Mouse (Mus musculus) T-cell, adult 2 months (primary cell): Measurements from ENCODE around the gene Amn.
A peak's percentile ranks its signal among the peaks of the same experiment; 100 is the strongest.

Experiments used
- DNase-seq: peaks from one replicate; pipeline ENCODE4 v3.0.0; 2022; ENCODE audit warnings: low spot score

Amn gene

GRCm38 (mm10) chr12:111270629-111271277 is at the start of gene Amn:
TSS of gene Amn (plus strand) at chr12:111271095.
- no peak for DNase-seq

GRCm38 (mm10) chr12:111225197-111225780 is 45.6 kb upstream of the Amn start:
- peak; percentile 4 for DNase-seq

- DNase-seq = no peak
Observed at GRCm38 (mm10) chr12:111227410-111227809, 43.5 kb upstream of the Amn start.

GRCm38 (mm10) chr12:111228488-111228887 is 42.4 kb upstream of the Amn start:
- DNase-seq = no peak

GRCm38 (mm10) chr12:111230793-111231192 is 40.1 kb upstream of the Amn start:
- DNase-seq = no peak

DNA sequence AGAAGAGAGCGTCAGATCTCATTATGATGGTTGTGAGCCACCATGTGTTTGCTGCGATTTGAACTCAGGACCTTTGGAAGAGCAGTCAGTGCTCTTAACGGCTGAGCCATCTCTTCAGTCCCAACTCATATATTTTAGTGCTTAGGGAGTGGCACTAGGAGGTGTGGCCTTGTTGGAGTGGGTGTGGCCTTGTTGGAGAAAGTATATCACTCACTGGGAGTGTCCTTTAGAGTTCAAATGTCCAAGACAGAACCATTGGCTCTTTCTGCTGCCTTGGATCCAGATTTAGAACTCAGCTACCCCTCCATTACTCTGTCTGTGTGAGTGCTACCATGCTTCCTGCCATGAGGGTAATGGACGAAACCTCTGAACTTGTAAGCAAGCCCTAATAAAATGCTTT is 37.1 kb upstream of the Amn start:
- no peak for DNase-seq

DNA sequence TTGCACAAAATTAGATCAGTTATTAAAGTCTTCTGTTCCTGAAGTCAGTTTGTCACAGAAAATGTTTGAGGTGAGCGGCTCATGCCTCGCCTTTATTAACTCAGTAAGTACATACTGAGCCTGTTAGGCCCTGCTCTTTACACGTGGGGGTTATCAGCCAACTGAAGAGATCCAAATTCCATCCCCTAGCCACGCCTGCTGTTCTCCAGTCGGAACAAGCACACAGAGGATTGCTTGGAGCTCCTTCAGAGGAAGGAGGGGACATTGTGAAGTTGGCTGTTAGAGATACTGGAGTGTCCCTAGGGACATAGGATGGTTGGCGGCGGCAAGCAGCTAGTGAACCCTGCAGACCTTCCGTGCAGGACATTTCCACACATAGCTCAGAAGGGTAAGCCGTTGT is 36.5 kb upstream of the Amn start:
- DNase-seq = no peak

DNA sequence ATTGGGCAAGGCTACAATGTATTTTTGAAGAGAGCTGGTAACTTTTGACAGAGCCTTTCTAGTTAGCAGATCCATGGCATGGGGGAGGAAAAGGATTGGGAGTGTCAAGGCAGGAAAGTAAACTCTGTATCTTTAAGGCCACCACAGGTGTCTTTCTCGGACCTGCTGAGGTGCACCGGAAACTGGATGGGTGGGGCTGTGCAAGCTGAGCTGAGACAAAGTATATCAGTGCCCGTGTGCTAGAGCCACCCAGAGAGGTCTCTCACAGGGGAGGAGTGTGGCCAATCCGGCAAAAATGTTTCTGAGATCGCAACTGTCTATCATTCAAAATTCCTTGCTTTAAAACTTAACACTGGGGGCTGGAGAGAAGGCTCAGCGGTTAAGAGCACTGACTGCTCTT is 35.3 kb upstream of the Amn start:
- DNase-seq = no peak

GRCm38 (mm10) chr12:111237611-111238188 is 33.2 kb upstream of the Amn start:
- DNase-seq = no peak

- DNase-seq = no peak
Observed at GRCm38 (mm10) chr12:111238345-111238744, 32.5 kb upstream of the Amn start.

DNA sequence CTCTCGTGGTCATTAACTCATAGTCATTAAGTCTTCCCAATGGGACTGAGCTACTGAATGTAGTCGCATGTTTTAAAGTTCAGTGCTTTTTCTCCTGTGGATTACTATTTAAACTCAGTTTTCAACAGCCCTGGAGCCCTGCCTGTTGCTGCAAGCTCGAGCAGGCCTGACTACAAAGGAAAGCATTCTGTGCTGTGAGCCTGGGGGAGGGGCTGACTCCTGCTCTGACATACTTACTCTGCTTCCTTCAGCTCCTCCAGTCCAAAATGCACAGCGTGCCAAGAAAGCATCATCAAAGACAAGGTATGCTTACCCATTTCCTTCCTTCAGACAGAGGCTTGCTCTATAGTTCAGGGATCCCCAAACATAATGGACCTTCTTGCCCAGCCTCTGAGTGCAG is 32.1 kb upstream of the Amn start:
- peak; percentile 15 for DNase-seq

DNA sequence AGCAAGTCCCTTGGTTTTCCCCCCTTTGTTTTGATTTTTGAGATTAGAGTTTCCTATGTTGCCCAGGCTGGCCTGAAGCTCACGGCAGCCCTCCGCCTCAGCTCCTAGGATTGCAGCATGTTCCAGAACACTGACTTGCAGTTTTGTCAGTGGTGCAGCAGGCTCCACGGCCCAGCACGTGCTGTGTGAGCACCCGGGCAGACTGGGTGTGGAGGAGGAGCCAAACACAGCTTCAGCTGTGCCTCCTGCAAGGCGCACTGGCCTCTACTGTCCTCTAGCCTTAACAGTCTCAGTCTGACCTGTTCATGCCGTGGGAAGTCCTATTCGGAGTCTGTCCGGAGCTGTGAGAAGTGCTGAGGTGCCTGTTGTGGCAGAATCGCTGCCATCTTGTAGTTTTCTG is 31.0 kb upstream of the Amn start:
- no peak for DNase-seq

DNA sequence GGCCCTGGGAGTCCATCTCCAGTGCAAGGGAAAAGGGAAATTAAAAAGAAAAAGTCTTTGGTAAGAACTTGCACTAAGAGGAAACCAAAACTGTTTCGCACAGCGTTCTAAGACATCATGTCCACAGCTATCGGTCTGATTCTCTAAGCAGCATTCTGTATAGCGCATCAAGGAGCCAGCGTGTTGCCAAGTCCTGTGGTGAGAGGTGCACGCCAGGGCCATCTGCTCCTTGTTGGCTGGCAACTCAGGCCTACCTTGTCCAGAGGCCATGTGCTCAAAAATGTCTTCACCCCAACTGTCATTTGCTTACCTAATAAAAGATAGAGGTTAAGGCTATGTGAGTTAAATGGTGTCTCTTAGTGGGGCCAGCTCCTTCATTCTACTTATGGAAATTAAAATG is 29.0 kb upstream of the Amn start:
- no peak for DNase-seq

DNA sequence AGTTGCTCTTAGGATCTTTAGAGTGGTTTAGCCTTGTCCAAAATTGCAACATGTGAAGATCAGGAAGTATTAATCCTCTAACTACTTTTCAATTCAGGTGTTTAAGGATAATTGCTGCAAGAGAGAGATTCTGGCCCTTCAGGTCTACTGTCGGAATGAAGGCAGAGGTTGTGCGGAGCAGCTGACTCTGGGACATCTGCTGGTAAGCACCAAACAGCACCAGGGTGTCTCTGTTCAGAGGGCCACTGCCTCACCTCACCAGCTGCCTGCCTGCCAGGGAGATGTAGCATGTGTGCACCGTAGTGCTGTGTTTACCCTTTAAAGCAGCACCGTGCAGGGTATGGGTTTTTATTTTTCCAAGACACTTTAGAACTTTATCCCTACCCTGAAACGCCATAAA is 28.5 kb upstream of the Amn start:
- no peak for DNase-seq

DNA sequence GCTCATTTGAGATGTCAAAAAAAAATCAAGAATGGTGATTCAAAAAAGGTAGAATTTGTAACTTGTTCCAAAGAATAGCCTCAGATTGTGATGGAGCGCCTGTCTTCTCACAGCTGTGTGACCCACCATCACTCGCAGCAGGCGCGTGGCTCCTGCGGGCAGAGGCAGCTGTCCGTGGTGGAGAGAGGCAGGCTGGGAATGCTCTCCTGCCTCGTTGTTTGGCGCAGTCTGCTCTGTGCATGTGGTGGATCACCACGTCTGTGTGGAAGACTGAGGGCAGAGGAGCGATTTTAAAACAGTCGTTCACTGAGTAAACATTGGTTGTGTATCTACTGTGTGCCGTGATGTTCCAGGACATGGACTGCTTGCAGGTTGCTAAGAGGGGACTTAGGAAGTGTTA is 27.2 kb upstream of the Amn start:
- no peak for DNase-seq

DNA sequence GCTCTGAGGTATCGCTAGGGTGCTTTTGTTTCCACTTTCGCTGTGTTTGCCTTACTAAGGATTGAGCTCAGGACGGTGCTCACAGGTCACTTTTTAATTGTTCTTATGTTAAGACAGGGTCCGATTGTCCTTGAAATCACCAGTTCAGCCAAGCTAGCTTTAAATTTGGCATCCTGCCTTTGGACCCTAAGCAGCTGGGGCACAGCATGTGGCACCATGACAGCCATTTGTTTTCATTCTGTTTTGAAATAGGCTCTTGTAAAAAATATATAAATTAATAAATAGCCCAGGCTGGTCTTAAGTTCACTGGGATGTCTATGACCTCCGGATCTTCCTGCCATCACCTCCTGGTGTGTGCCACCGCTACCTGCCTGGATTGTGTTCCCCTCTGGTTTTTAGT is 25.8 kb upstream of the Amn start:
- DNase-seq = no peak

- DNase-seq = no peak
Observed at GRCm38 (mm10) chr12:111246808-111247464, 24.0 kb upstream of the Amn start.

- no peak for DNase-seq
Observed at GRCm38 (mm10) chr12:111249095-111249494, 21.8 kb upstream of the Amn start.

- DNase-seq = no peak
Observed at GRCm38 (mm10) chr12:111250116-111250515, 20.8 kb upstream of the Amn start.

GRCm38 (mm10) chr12:111251227-111251626 is 19.7 kb upstream of the Amn start:
- DNase-seq = no peak

- no peak for DNase-seq
Observed at GRCm38 (mm10) chr12:111263650-111264049, 7.2 kb upstream of the Amn start.

GRCm38 (mm10) chr12:111265212-111265611 is 5.7 kb upstream of the Amn start:
- no peak for DNase-seq

- no peak for DNase-seq
Observed at GRCm38 (mm10) chr12:111266592-111266991, 4.3 kb upstream of the Amn start.
